Mouse (Mus musculus): ENCODE data around the gene Fam43a.

- TF ChIP-seq CTCF (conservative IDR thresholded peaks at IDR 0.05 in 1 of 2, IDR thresholded peaks at IDR 0.05 in 1 of 2; ENCODE audit: low read depth in 2 of 2, low read length in 2 of 2) (no peak), MAZ (IDR thresholded peaks at IDR 0.05; ENCODE audit: low read depth, low read length) (no peak), POLR2AphosphoS2 (IDR thresholded peaks at IDR 0.05; ENCODE audit: low read depth, low read length) (no peak), EP300 (IDR thresholded peaks at IDR 0.05; ENCODE audit: low read length) (no peak)
Observed at GRCm38 (mm10) chr16:30638586-30638985, 39.1 kb downstream of the Fam43a start.

Data from CH12.LX (cell line).